Mouse (Mus musculus) frontal cortex, postnatal 10 days (tissue): ENCODE measurements at regions not wholly inside any gene's neighbourhood (a gene's known extent, or its start where the extent isn't known, plus 50 kb on each side); places are given as distances from the start of the nearest gene placed in this dataset.
A peak's percentile ranks its signal among the peaks of the same experiment; 100 is the strongest.

Experiments
- DNase-seq, 2 experiments: peaks; one replicate each; pipeline ENCODE4 v3.0.0; 2022; ENCODE audit warnings: low spot score in 2 of 2, mixed read lengths in 1 of 2

DNA sequence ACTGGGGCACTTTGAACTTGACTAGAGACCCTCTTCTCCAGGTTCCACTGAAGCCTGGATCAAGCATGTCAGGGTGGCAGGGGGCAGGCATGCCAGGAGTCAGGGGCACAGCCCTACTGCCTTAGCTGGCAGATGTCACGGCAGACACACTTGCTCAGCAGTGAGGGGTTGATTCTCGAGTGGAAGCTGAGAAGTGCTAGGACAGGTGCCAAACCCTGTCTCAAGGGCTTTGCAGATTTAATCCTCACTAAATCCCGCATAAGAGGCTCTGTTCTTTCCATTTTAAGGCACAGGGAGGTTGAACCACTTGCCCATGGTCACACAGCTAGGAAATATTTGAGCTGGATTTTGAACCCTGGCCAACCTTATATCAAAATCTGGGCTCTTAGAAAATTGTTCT lies 223.5 kb upstream of the Mvb12b start:
- no peak for DNase-seq

DNA sequence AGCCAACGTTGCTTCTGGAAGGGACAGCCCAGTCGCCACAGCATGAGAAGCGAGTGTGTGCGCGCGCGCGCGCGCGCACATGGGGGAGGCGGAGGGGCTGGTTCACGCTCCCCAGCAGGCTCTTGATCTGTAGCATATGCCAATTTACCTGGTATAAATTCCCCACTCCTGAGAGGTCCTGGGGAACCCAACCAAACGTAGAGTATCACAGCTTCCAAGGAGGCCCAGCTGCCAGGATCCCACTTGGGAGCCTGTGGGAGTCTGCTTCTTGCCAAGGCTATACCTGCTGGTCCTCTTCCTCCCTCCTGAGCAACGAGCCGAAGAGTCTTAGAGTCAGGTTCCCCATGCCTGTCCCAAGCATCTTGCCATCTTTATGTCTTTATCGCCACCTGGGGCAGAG lies 222.8 kb upstream of the Mvb12b start:
- no peak for DNase-seq

DNA sequence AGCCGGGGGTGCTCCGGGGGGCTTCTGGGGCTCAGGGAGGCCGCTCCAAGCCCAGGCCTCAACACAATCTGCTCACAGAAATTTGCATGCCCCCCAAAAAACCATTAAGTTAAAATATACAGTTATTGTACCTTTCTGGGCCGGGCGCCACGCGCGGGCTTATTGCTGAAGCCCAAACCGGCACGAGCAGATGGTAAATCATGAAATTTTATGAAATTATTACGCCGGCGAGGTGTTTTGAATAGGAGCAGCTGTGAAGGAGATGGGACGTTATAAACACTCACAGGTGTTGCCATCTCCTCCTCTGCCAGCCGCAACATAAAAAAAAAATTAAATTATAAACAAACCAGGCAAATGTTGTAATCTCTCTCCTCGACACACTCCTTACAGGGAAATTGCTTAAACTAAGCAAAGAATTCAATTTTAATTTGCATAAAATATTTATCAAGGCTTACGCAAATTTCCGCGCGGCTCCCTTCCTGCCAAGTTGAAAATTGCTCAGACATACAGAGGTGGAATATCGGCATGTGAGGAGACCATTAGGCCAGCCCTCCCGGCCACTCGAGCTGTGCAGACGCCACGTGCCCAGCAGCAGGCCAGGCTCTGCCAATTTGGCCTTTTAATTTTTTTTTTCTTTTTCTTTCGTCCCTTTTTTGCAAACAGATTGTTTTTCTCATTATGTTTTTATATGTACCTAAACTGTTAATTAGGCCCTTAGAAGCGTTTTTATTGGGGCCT lies 220.0 kb upstream of the Mvb12b start:
- DNase-seq, result no peak

DNA sequence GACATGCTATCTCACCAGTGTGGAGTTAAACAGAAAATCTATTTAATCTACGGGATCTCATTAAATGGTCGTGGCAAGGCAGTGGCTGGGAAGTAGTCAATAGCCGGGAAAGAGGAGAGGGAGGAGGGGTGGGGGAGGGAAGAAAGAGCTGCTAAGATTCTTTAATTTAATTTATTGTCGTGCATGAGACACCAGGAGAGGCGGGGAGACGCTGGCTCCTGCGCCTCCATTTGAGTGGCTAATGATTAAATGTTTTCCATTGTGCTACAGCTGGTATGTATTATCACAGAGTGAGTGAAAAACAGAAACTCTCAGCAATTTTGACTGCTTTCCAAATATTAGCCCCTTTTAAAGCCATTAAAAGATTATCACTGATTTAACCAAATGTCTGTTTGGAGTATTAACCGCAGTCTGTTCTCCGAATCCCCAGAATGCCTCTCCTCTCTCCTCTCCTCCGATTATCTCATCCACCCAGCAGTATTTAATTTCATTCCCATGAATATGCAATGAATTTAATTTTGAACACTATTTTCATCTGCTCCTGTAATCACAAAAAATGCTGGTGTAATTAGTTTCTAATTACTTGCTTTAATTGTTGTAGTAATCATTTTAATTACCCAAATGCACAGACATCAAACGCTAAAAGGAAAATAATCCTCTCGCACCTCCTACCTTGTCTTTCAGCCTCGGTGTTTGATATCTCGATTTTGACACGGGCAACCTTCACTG lies 219.3 kb upstream of the Mvb12b start:
- DNase-seq, result no peak

DNA sequence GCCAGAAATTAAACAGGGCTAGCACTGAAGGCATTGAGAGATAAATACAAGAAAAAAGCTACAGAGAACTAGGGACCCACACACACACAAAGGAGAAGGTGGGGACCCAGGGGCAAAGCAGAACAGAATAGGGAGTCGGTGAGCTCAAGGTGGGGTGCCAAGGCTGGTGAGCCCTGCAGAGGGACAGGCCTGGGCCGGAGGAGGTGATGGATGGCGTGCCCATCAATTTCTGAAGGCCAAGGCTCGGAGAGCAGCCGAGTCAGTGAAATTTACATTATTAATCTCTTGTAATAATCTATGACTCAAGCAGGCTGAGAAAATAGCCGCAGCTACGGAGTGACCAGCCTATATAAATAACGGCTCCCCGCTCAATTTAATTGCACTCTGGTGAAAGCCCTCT lies 218.5 kb upstream of the Mvb12b start:
- no peak for DNase-seq

DNA sequence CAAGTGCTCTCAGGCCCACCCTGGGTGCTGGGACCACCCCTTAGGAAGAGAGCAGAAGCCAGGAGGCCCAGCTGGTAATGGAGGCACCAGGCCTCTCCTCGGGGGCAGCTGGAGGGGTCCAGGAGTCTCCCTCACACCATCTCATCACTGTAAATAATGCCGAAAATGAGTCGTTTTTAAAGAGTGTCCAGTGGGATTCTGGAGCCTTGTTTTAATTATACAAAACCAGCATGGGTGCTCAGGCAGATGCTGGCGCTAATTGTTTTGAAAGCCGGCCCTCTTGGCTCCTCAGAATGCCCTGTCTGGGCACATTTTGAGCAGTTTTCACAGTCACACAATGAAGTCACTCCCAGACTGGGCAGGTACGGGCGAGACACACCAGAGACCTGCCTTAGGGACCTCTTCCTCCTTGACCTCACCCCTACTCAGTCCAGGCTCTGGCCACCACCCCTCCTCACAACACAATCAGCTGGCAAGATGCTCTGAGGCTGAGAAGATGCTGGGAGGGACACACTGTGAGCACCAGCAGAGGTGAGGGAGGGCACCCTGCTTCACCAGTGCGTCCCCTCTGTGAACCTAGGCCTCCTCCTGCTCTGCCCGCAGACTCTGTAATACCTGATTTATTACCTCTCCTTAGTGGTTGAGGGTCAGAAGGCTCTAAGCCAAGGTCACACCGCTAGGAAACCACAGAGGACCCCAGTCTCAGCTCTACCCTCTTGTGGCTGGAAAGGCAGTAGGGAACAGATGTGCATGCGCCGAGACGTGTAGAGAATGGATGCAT lies 217.7 kb upstream of the Mvb12b start:
- DNase-seq, result no peak

DNA sequence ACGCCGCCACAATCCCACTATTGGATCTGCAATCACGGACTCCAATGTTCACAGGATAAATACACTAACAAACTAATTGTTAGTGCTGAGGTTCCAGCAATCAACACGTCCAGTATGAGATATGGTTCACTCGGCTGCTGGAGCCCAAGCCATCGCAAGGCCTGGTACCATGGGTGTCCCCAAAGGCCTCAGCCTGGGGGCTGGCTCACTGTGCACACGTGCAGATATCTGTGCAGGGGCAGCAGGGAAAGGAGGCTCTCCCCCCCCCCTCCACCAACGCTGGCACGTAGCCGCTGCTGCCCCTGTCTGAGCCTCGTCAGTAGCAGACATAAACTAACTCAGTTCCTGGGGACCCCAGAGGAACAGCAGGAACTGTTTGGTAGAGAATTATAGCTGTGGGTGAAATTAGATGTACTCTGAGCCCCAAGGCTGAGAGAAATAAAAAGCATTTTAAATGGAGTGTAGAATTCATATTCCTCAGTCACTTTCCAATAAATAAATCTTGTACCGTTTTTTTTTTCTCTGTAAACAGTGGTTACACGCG lies 210.3 kb upstream of the Mvb12b start:
- no peak for DNase-seq

DNA sequence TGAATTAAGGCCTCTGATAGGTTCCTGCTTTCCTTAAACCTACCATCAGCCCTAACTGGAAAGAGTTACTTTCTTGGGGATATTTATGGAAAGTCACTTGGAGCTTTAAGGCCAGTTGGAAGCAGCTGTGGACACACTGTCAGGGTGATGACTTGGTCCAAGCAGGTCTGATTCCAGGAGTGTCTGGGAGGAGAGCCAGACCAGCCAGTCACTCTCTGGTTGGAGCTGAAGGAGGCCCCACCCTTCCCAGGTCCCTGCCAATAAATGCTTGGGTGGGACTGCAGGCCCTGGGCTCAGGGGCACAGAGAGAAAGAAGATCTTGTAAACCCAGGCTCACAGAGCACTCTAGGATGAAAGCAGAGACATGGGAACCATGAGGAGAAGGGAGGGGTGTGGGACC lies 208.8 kb upstream of the Mvb12b start:
- DNase-seq, result no peak

DNA sequence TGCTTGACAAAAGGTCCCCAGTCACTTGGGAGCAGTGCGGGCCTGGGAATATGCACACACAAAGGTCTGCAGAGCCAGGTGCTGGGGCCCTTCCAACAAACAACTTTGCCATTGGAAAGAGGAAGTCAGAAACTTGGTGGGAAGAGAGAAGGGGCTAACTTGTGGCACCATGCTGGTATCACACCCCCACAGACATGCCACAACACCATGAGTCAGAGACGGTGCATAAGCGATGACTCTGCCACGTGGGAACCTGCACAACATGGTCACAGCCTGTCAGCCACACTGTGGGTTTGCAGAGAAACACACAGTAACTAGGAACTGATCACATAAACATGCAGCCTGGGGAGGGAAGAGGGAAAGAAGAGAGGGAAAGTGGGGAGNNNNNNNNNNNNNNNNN lies 201.1 kb upstream of the Mvb12b start:
- DNase-seq, result no peak

DNA sequence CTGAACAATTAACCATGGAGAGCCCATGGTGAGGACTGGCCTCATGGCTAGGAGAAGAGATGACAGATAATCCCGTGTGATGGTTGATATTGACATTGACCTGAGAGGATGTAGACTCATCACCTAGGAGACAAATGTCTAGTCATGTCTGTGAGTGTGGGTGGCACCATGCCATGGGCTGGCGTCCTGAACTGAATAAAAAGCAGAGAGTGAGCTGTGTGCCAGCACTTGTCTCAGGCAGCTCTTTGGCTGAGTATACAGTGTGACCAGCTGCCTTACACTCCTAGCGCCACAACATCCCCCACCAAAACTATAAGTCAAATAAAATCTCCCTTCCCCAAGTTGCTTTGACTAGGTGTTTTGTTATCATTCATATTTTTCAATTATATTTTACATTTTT lies 198.4 kb upstream of the Mvb12b start:
- peak; percentile 29 to 49 for DNase-seq

DNA sequence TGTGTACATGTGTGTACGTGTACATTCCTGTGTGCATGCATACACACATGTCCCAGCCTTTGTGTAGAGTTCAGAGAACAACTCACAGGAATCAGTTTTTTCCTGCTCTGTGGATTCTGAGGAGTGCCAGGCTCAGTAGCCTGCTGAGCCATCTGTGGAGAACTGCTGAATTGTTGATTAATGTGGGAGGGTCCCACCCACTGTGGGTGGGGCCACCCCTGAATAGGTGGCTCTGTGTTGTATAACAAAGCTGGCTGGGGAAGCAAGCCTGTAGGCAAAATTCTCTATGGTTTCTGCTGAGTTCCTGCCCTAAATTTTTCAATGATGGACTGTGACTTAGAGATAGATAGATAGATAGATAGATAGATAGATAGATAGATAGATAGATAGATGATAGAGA lies 196.8 kb upstream of the Mvb12b start:
- no peak for DNase-seq

DNA sequence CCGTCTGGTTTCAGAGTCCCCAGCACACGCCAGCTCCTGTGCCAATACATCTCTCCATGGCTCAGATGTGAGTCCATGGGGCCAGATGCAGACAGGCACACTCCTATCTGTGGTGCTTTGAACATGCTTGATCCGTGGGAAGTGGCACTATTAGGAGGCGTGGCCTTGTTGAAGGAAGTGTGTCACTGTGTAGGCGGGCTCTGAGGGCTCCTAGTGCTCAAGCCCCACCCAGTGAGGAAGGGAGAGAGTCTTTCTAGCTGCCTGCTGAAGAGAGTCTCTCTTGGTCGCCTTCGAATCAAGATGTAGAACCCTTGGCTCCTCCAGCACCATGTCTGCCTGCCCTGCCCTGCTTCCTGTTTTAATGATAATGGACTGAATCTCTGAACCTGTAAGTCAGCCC lies 194.7 kb upstream of the Mvb12b start:
- DNase-seq, result no peak

DNA sequence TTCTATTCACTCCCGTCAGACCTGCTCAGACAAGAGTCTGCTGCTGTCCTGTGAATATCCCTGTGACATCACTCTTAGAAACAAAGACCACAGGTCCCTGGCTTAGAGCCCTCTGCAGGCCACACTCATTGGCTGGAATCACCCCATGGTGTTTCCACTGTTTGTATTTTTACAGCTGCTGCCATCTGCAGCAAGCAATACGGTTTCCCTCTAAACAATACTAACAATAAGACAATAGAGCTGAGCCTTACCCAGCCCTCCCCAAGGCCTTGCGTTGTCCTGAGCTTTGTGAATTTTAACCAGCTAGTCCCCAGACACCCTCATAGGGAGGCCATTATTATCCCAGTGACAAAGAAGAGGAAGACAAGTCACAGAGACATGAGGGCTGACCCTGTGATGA lies 192.4 kb upstream of the Mvb12b start:
- no peak for DNase-seq

DNA sequence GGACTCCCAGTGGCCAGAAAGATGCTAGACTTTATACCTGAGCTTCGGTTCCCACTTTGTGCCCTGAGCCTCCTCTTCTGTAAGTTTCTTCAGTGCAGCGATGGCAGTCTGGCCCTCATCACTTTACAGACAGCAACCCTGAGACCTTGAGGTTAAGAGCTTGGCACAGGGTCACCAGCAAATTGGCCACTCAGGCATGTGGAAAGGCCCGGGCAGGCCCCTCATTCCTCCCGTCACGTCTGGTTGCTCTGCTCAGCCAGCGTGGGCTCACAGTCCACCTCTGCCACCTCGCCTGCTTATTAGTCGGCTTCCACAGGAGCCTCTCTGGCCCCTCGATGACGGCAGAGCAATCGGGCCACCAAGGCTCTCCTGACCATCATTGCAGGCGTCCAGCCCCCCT lies 191.5 kb upstream of the Mvb12b start:
- no peak for DNase-seq

DNA sequence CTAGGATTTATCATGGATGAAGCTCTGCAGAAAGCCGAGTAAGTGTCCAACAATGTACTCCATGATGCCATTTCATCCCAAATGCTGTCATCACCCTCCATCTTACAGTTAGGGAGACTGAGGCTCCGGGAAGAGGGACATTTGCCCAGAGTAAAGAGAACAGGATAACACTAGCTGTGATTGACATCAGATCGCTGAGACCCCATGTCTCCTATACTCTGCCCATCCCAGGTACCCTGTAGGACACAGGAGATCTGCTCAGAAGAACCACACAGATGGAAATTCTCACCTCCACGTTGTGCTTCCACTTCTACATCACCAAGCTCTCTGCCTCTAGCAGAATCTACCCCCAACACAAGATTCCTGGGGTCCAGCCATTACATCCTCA lies 191.1 kb upstream of the Mvb12b start:
- DNase-seq, result no peak

DNA sequence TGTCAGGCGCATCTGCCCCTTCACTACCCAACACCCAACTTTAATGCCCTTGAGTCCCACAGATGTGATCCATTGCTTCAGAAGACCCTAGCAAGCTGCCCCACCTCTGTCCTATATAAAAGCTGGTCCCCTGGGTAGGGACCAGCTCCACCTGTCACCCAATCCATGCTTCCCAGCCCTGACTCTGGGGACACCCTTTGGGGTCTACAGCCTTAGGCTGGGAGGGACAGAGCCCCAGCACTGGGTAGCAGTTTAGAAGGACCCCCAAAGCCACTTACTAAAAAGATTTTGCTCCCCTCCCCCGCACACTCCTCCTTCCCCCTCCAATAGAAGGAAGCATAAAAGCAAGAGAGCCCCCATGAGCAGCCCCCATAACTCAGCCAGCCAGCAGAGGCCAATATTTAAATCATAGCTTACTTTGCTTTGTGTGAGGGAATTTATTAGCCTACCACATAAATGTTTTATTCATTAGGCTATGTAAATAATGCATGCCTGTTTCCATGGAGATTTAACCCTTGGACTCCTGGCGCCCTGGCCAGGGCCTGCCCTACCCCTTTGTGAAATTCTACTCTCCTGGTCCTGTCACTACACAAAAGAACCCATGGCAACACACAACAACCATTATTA lies 190.6 kb upstream of the Mvb12b start:
- no peak for DNase-seq

DNA sequence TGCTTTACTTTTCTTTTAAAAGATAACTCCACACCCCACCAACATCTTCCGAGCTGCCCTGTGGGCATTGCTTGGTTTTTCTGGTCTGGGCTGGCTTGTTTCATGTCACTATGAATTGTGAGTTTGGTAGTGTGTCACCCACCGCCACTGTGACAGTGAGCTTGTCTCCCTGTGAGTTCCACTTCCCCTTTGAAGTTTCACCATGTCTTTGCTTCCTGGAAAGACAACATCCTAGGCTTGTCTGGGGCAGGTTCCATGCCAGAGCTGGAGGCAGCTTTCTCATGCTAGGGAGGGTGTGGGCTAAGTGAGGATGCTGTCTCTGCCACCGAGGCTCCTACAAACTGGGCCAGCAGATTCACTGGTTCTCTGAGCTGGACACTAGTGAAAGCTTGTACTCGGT lies 188.6 kb upstream of the Mvb12b start:
- no peak for DNase-seq

DNA sequence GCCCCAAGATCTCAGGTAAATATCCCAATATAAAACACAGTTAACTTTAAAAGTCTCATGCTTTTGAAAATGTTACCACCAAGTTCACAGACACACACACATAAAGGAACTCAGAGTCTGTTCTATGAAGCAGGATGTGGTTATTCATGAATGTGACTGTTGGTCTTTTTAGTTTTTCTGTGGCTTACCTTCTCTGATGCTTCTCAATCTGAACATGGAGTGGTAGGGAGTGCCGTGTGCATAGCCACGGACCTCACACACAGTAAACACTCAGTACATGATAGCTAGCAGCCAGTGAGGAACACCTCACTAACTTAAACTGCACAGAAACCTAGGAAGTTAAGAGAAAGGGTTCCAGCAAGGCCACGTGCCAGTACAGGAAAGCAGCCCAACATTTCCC lies 186.3 kb upstream of the Mvb12b start:
- DNase-seq, result no peak

DNA sequence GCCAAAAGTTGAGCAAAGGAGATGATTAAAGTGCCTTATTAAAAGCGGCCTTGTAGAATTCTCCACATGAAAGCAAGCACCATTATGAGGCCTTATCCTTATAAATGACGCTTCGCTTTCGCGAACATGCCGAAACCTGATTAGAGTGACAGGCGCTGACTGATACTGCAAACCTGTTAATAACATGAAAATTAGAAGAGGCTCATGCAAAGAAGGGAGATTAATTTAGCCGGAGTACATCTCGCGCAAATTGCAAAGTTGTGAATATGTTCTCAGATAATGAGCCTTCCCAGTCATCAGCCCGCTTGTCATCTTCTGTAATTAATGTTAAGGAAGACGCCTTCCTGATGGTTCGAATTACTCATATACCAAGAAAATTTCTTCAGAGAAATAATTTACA lies 177.8 kb upstream of the Mvb12b start:
- DNase-seq, result no peak

DNA sequence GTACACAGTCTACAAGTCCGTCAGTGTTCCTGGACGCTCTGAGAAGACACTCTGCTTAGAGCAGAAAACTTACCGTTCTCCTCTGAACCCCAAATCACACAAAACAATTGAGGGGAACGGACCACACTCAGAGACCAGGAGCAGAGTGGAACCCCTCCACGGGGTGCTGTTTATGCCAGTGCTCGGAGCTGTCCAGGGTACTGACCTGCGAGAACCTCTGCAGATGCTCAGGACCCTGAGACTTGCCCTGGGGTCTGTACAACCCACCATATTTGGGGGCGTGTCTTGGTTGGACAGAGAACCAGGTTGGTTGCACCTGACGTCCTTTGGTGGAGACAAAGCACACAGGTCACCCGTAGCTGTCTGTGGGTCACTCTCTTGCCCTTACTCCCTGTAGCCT lies 177.3 kb upstream of the Mvb12b start:
- DNase-seq, result no peak

DNA sequence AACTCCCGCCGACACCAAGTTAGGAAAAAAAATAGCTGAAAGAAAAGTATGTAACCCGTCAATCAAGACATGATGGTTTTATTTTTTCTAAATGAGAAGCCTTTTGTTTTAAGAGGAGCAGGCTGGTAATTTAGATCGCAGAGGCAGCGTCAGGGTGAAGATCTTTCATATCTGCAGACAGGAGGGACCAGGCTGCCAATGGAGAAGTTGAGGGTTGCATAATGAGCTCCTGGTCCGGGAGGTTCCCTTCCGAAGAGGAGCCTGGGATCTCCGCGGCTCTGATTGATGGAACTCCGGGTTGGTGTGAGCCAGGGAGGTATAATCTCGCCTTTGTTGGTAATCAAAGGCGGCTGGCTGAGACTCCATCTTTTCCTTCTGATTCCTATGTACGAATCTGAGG lies 168.8 kb upstream of the Mvb12b start:
- no peak for DNase-seq

DNA sequence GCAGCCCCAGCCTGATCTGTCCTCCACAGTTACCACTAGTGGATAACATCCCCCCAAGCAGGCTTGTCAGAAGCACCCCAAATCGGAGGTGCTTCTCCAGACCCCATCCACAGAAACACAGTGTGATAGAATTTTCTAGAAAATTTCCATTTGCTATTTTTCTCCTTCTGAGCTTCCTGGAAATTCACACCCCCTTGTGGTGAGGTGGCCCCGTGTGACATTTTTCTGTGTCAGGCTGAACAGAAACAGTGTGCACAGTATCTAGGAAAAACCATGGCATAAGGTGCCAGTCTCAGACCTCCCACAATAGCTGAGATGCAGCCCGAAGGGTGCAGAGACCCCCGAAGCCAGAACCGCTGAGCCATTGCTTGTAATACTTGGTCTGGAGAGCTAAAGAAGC lies 155.3 kb upstream of the Mvb12b start:
- DNase-seq, result no peak
